Mouse (Mus musculus): Measurements from ENCODE around the gene Phc2. TPM values are rescaled to one million over a fixed set of nuclear protein-coding genes. Genes with fewer than 3 reads are reported as not detected.

The Phc2 gene
- polyA plus RNA-seq, 1 experiment = 83.8 TPM

DNA sequence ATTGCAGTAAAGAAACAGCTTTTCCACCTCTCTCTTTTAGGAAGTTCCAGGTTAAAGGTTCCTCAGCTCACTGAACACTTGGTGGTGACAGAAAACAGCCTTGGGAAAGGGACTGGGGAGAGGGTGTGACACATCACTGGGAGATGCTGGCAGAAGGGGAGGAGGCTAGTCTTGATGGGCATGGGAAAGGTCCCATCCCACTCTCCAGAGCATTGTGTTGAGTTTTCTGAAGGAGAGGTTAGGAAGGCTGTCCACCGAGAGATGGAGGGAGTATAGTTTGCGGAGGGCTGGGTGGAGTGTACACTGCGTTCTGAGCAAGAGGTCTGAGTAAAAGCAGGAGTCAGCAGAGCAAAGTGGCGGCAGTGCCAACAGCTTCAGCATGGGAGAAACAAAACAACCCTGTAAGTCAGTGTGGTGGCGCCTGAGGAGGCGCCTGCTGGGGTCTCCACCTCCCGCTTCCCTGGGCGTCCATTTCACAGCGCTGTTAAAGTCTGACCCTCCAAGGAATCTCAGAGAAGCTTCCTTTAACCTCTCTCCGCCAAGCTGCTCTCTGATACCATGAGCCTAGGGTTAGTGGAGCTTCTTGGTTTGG, 88.0 kb downstream of the Phc2 start:
- H3K27me3 ChIP-seq (ENCODE audit: control insufficient read depth, insufficient read depth, low read length) = no peaks in the 10 kb centered on the region
- H3K4me3 ChIP-seq (ENCODE audit: low read depth, low read length) = no peak overlapping the region
- TF ChIP-seq CTCF (IDR thresholded peaks at IDR 0.05; ENCODE audit: extremely low read depth, insufficient read length, insufficient replicate concordance, low read depth, low read length) (no peak), POLR2A (IDR thresholded peaks at IDR 0.05; ENCODE audit: low read depth, low read length) (no peak)
- WGBS = 83% methylated on average over 10 of the region's 10 CpGs
- H3K36me3 ChIP-seq (ENCODE audit: control insufficient read depth, insufficient read depth, low read length) = peaks cover 39% of the 10 kb centered on the region
- no peak overlapping the region for H3K27ac ChIP-seq (ENCODE audit: insufficient read depth, low read depth, low read length)
- peaks cover 8% of the 10 kb centered on the region; the same call in 1 of the 2 replicates for H3K4me1 ChIP-seq (ENCODE audit: control insufficient read depth, insufficient read depth, insufficient read length, low read length)

DNA sequence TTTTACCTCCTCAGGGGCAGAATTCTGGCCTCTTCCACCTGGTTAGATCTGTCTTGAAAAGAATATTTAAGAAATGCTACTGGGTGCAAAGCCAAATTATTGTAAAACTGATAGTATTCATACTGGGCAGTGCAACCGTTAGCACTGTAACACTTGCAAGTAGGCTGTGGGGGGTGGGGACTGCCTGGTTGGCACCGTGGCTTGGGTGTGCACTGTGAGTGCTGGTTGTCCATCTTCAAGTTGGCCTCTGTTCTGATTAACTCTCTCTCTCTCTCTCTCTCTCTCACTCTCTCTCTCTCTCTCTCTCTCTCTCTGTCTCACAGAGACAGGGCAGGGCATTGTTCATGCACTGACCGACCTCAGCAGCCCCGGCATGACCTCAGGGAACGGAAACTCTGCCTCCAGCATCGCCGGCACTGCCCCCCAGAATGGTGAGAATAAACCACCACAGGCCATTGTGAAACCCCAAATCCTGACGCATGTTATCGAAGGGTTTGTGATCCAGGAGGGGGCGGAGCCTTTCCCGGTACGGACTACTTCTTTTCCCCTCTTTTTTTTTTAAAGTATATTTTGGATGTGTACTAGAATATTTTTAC, 88.6 kb downstream of the Phc2 start:
- H3K4me3 ChIP-seq (ENCODE audit: low read depth, low read length) = no peak overlapping the region
- H3K27ac ChIP-seq (ENCODE audit: insufficient read depth, low read depth, low read length) = no peak overlapping the region
- H3K36me3 ChIP-seq (ENCODE audit: control insufficient read depth, insufficient read depth, low read length) = peaks cover 46% of the 10 kb centered on the region
- 79% methylated on average over 12 of the region's 12 CpGs for WGBS
- TF ChIP-seq POLR2A (IDR thresholded peaks at IDR 0.05; ENCODE audit: low read depth, low read length) (no peak), CTCF (IDR thresholded peaks at IDR 0.05; ENCODE audit: extremely low read depth, insufficient read length, insufficient replicate concordance, low read depth, low read length) (no peak)
- no peaks in the 10 kb centered on the region for H3K27me3 ChIP-seq (ENCODE audit: control insufficient read depth, insufficient read depth, low read length)
- peaks cover 3% of the 10 kb centered on the region; the same call in 1 of the 2 replicates for H3K4me1 ChIP-seq (ENCODE audit: control insufficient read depth, insufficient read depth, insufficient read length, low read length)

DNA sequence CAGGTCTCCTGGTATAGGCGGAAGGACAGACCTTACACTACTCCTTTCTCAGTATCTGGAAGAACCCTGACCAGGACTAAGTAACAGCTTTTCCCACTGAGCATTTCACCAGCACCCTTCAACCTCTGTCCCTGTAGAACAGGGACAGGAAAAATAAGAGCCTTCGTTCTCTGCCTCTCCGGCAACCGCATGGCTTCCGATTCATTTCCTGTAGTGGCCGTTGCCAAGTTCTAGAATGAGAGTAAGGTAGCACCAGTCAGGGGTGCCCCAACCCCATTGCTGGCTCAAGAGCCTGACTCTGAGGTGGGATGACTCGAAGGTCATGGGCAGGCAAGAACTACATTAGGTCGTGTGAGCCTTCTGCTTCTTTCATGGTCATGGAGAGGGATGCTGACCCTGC, 90.7 kb downstream of the Phc2 start:
- Histone ChIP-seq H3K4me3 (ENCODE audit: low read depth, low read length) (no peak overlapping the region), H3K27ac (ENCODE audit: insufficient read depth, low read depth, low read length) (no peak overlapping the region), H3K27me3 (ENCODE audit: control insufficient read depth, insufficient read depth, low read length) (no peaks in the 10 kb centered on the region), H3K4me1 (ENCODE audit: control insufficient read depth, insufficient read depth, insufficient read length, low read length) (peaks cover 3% of the 10 kb centered on the region; the same call in 1 of the 2 replicates), H3K36me3 (ENCODE audit: control insufficient read depth, insufficient read depth, low read length) (peaks cover 65% of the 10 kb centered on the region)
- TF ChIP-seq POLR2A (IDR thresholded peaks at IDR 0.05; ENCODE audit: low read depth, low read length) = no peak
- TF ChIP-seq CTCF (IDR thresholded peaks at IDR 0.05; ENCODE audit: extremely low read depth, insufficient read length, insufficient replicate concordance, low read depth, low read length) = no peak
- WGBS = 84% methylated on average over 8 of the region's 8 CpGs

DNA sequence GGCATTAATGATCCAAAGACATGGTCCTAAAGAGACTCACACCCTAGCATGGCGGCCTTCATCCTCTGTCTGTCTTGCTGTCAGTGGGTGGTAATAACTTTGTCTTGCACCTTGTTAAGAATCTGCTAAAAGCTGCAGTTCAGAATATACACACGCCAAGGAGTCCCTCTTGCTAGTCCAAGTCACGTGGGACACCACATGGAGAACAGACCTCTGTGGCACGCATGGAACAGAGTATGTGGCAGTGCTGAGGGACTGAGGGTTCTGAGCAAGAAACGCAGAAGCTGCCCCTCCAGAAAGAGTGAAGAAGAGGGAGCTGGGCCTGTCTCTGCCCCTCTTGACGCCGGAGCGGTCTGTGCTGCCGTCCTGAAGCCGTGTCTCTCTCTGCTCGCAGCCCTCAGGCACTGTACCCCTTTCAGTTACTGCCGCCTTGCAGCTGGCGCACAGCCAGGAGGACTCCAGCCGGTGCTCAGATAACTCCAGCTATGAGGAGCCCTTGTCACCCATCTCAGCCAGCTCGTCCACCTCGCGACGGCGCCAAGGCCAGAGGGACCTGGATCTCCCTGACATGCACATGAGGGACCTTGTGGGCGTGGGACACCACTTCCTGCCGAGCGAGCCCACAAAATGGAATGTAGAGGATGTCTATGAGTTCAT, 93.2 kb downstream of the Phc2 start:
- no peaks in the 10 kb centered on the region for H3K27me3 ChIP-seq (ENCODE audit: control insufficient read depth, insufficient read depth, low read length)
- no peak for TF ChIP-seq POLR2A (IDR thresholded peaks at IDR 0.05; ENCODE audit: low read depth, low read length)
- no peak for TF ChIP-seq CTCF (IDR thresholded peaks at IDR 0.05; ENCODE audit: extremely low read depth, insufficient read length, insufficient replicate concordance, low read depth, low read length)
- no peaks in the 10 kb centered on the region for H3K4me1 ChIP-seq (ENCODE audit: control insufficient read depth, insufficient read depth, insufficient read length, low read length)
- peaks cover 89% of the 10 kb centered on the region for H3K36me3 ChIP-seq (ENCODE audit: control insufficient read depth, insufficient read depth, low read length)
- no peak overlapping the region for H3K4me3 ChIP-seq (ENCODE audit: low read depth, low read length)
- no peak overlapping the region for H3K27ac ChIP-seq (ENCODE audit: insufficient read depth, low read depth, low read length)
- 81% methylated on average over 22 of the region's 22 CpGs for WGBS

DNA sequence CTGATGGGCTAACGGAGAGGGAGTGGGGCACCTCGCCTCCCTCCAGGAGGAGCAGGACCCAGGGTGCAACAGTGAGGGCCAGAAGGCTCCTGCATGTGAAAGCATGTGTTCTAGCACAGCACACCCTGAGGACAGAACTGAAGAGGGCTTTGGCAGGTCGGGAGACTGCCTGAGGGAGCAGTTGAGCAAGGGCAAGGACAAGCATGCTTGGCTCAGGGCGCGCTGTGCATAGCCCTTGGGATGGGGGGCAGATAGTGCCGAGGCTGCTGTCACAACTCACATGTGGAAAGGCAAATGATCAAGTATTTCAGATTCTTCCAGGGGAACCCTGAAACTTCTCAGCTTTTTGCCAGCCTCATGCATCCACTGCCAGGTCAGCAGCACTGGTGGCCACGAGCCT, 93.8 kb downstream of the Phc2 start:
- Histone ChIP-seq H3K36me3 (ENCODE audit: control insufficient read depth, insufficient read depth, low read length) (peaks cover 90% of the 10 kb centered on the region), H3K4me3 (ENCODE audit: low read depth, low read length) (no peak overlapping the region), H3K27me3 (ENCODE audit: control insufficient read depth, insufficient read depth, low read length) (no peaks in the 10 kb centered on the region), H3K4me1 (ENCODE audit: control insufficient read depth, insufficient read depth, insufficient read length, low read length) (no peaks in the 10 kb centered on the region), H3K27ac (ENCODE audit: insufficient read depth, low read depth, low read length) (no peak overlapping the region)
- no peak for TF ChIP-seq POLR2A (IDR thresholded peaks at IDR 0.05; ENCODE audit: low read depth, low read length)
- TF ChIP-seq CTCF (IDR thresholded peaks at IDR 0.05; ENCODE audit: extremely low read depth, insufficient read length, insufficient replicate concordance, low read depth, low read length) = no peak
- WGBS = 91% methylated on average over 7 of the region's 7 CpGs

DNA sequence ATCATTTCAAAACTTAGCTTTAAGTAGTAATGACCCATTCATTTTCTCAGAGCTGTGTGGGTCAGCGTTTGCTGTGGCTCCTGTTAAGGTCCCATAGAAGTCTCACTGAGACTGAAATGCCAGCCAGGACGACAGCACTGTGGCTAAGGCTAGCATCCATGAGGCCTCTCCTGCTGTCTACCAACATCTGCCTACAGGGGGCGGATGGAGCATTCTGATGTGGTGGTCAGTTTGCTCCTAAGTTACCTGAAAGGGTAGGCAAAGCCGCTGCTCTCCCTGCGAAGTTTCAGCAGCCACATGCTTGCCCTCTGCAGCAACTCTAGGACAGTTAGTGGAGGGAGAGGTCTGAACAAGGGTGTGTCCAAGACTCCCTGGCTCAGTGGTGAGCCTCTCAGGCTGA, 96.5 kb downstream of the Phc2 start:
- TF ChIP-seq POLR2A (IDR thresholded peaks at IDR 0.05; ENCODE audit: low read depth, low read length) (no peak), CTCF (IDR thresholded peaks at IDR 0.05; ENCODE audit: extremely low read depth, insufficient read length, insufficient replicate concordance, low read depth, low read length) (peak; percentile 8; the same call in 1 of the 2 replicates)
- Histone ChIP-seq H3K4me1 (ENCODE audit: control insufficient read depth, insufficient read depth, insufficient read length, low read length) (no peaks in the 10 kb centered on the region), H3K36me3 (ENCODE audit: control insufficient read depth, insufficient read depth, low read length) (peaks cover 72% of the 10 kb centered on the region), H3K27me3 (ENCODE audit: control insufficient read depth, insufficient read depth, low read length) (no peaks in the 10 kb centered on the region), H3K4me3 (ENCODE audit: low read depth, low read length) (no peak overlapping the region), H3K27ac (ENCODE audit: insufficient read depth, low read depth, low read length) (no peak overlapping the region)
- 75% methylated on average over 5 of the region's 5 CpGs for WGBS

DNA sequence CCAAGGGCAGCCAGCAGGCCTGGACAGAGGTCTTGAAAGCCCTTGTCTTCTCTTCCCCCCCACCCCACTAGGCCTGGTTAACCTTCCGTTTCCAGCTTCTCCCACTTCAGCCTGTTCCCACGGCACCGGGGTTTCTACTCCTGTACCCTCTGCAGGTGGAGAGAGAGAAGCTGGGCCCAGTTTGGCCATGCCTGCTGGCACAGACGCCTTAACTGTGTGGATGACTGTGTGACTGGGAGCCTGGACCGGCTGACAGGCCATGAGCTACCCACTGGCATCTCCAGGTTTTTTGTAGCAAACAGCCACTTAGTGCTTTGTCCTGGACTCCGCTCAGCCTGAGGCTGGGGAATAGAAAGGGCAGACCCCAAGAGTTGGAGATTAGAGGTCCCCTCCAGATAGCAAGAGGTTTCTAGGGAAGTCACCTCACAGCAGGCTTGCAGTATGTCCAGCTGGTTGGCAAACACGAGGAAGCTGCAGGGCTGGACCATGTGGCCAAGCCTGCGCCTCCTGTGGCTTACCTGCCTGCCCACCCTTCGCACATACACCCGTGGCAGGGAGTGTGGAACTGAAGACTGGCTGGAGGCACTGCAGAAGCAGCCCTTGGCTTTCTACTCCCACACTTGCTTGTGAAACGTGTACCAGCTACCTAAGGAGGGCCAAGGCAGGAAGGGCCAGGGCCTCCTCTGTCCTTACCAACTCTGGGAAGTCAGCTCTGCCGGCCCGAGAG, 97.7 kb downstream of the Phc2 start:
- Histone ChIP-seq H3K4me3 (ENCODE audit: low read depth, low read length) (no peak overlapping the region), H3K4me1 (ENCODE audit: control insufficient read depth, insufficient read depth, insufficient read length, low read length) (no peaks in the 10 kb centered on the region), H3K27ac (ENCODE audit: insufficient read depth, low read depth, low read length) (no peak overlapping the region), H3K27me3 (ENCODE audit: control insufficient read depth, insufficient read depth, low read length) (no peaks in the 10 kb centered on the region), H3K36me3 (ENCODE audit: control insufficient read depth, insufficient read depth, low read length) (peaks cover 60% of the 10 kb centered on the region)
- TF ChIP-seq POLR2A (IDR thresholded peaks at IDR 0.05; ENCODE audit: low read depth, low read length) (no peak), CTCF (IDR thresholded peaks at IDR 0.05; ENCODE audit: extremely low read depth, insufficient read length, insufficient replicate concordance, low read depth, low read length) (no peak)
- 86% methylated on average over 13 of the region's 13 CpGs for WGBS

All from small intestine, adult 2 months (tissue).